Comparison of ENCODE assay signal across 8 mouse cellular contexts in genomic region chr19:12475380-12476250, GRCm38 (mm10). TPM values are rescaled to one million over a fixed set of nuclear protein-coding genes. Genes with fewer than 3 reads are reported as not detected.
A peak's percentile ranks its signal among the peaks of the same experiment; 100 is the strongest.
DNase-seq lines count a peak whose midpoint lies in the region; ATAC-seq and TF ChIP-seq lines count a peak whose summit lies in the region.

No protein-coding gene starts in this region.

- peak overlapping the region; percentile 47; the same call in 1 of the 2 replicates for H3K9ac ChIP-seq in lung, embryonic 16.5 days (ENCODE audit: low read length)

- TF ChIP-seq CTCF in bone marrow macrophage, adult 2 months (IDR thresholded peaks at IDR 0.05; ENCODE audit: low read depth, low read length) = no peak

- peak; percentile 52 to 60 for DNase-seq in CD8-positive naive resting alpha-beta T cell, adult 2 months (ENCODE audit: low read depth in 2 of 2, low spot score in 2 of 2)
- peak; percentile 86 to 87 for DNase-seq in heart, postnatal 36 days
- peak; percentile 90 for DNase-seq in large intestine, adult 2 months (ENCODE audit: low read depth, low spot score)
- DNase-seq in ovary, postnatal 36 days (ENCODE audit: low spot score) = peak; percentile 90
- peak; percentile 68 for DNase-seq in urinary bladder, postnatal 10 days (ENCODE audit: low spot score)

- H3K4me3 ChIP-seq in bone marrow macrophage, adult 2 months (ENCODE audit: insufficient read depth, low read length) = peak overlapping the region; percentile 41
- peak overlapping the region; percentile 9; the same call in 1 of the 2 replicates for H3K4me3 ChIP-seq in lung, embryonic 16.5 days (ENCODE audit: low read length)

- peaks cover 71% of the 10 kb centered on the region for H3K4me1 ChIP-seq in bone marrow macrophage, adult 2 months (ENCODE audit: control insufficient read depth, insufficient read depth, low read length)
- peaks cover 47% of the 10 kb centered on the region for H3K4me1 ChIP-seq in lung, embryonic 16.5 days (replicated peaks; ENCODE audit: control insufficient read depth, insufficient read depth, low read length)

- peak overlapping the region; percentile 31; the same call in 1 of the 2 replicates for H3K4me2 ChIP-seq in lung, embryonic 16.5 days (ENCODE audit: low read depth, low read length)

- peaks cover 8% of the 10 kb centered on the region for H3K36me3 ChIP-seq in lung, embryonic 16.5 days (ENCODE audit: control insufficient read depth, insufficient read depth, low read length)

- H3K9me3 ChIP-seq in lung, embryonic 16.5 days (ENCODE audit: control insufficient read depth, low read length) = no peaks in the 10 kb centered on the region

- no peak for TF ChIP-seq POLR2A in bone marrow macrophage, adult 2 months (IDR thresholded peaks at IDR 0.05; ENCODE audit: borderline replicate concordance, low read depth, low read length)

- intact Hi-C loops in heart, postnatal 36 days (cut with DNase I) = no loop called here

- 11% methylated on average over 15 of the region's 15 CpGs for WGBS in large intestine, adult 2 months
- 35% methylated on average over 15 of the region's 15 CpGs for WGBS in lung, embryonic 16.5 days

- ATAC-seq in frontal cortex, adult (ENCODE audit: low TSS enrichment) = peak; percentile 97
- ATAC-seq in lung, embryonic 16.5 days (ENCODE audit: low read depth) = peak; percentile 95

- peak overlapping the region; percentile 65 for H3K27ac ChIP-seq in bone marrow macrophage, adult 2 months (ENCODE audit: insufficient read depth, low read depth, low read length)
- peak overlapping the region; percentile 96 for H3K27ac ChIP-seq in lung, embryonic 16.5 days (ENCODE audit: low read length)

- H3K27me3 ChIP-seq in lung, embryonic 16.5 days (ENCODE audit: control insufficient read depth, insufficient read depth, low read depth, low read length) = no peaks in the 10 kb centered on the region

RNA-seq across cellular contexts. Expression of gene Mpeg1, which starts 15.0 kb away (rescaled TPM):
- 2,155 and 2,361 TPM in 2 replicates for polyA plus RNA-seq in bone marrow macrophage, adult 2 months (2012; ENCODE audit: insufficient read depth, insufficient read length, missing spikeins)
- 10 to 100 TPM in 1 of 2 experiments, 1 to 10 TPM in 1; 8.6 to 12.2 TPM for total RNA-seq in heart, postnatal 36 days (2021)
- 7.9 and 17.8 TPM in 2 replicates for polyA plus RNA-seq in large intestine, adult 2 months (2012; rRNA removed)
- 0.79 and 0.88 TPM in 2 replicates for polyA plus RNA-seq in lung, embryonic 16.5 days (2015; fragmentation: Nextera tagmentation; extraction: Ambion mirVana)

RNA-seq across cellular contexts. Expression of gene Dtx4, which starts 25.6 kb away (rescaled TPM):
- 18.5 and 19.3 TPM in 2 replicates for polyA plus RNA-seq in bone marrow macrophage, adult 2 months (2012; ENCODE audit: insufficient read depth, insufficient read length, missing spikeins)
- total RNA-seq in heart, postnatal 36 days (2021) = 1 to 10 TPM; 6.4 to 7.8 TPM
- 10.3 and 13.1 TPM in 2 replicates for polyA plus RNA-seq in large intestine, adult 2 months (2012; rRNA removed)
- polyA plus RNA-seq in lung, embryonic 16.5 days (2015; fragmentation: Nextera tagmentation; extraction: Ambion mirVana) = 16.0 and 16.5 TPM in 2 replicates

RNA-seq across cellular contexts. Expression of gene Pfpl, which starts 47.9 kb away (rescaled TPM):
- not detected in 2 replicates for polyA plus RNA-seq in bone marrow macrophage, adult 2 months (2012; ENCODE audit: insufficient read depth, insufficient read length, missing spikeins)
- not detected for total RNA-seq in heart, postnatal 36 days (2021)
- polyA plus RNA-seq in large intestine, adult 2 months (2012; rRNA removed) = not detected in 2 replicates
- not detected in 2 replicates for polyA plus RNA-seq in lung, embryonic 16.5 days (2015; fragmentation: Nextera tagmentation; extraction: Ambion mirVana)

RNA-seq across cellular contexts. Expression of gene Olfr1441, which starts 58.4 kb away (rescaled TPM):
- polyA plus RNA-seq in bone marrow macrophage, adult 2 months (2012; ENCODE audit: insufficient read depth, insufficient read length, missing spikeins) = not detected in 2 replicates
- total RNA-seq in heart, postnatal 36 days (2021) = not detected
- not detected in 2 replicates for polyA plus RNA-seq in large intestine, adult 2 months (2012; rRNA removed)
- not detected in 2 replicates for polyA plus RNA-seq in lung, embryonic 16.5 days (2015; fragmentation: Nextera tagmentation; extraction: Ambion mirVana)

Comparison
In these comparisons a context has a peak if more than half of its experiments do, and no peak if none do; other contexts are left out.
1. Peak in every context shown above with its lines: DNase-seq, ATAC-seq, H3K4me3 ChIP-seq and H3K27ac ChIP-seq.
2. RNA of gene Mpeg1, which starts 15.0 kb away (polyA plus RNA-seq): 2,155 to 2,361 TPM in bone marrow macrophage, adult 2 months; 7.9 to 17.8 TPM in large intestine, adult 2 months and 0.79 to 0.88 TPM in lung, embryonic 16.5 days; every median in the first group is over 100 times any median in the second.